Mouse (Mus musculus) E14TG2a.4 (cell line): ENCODE data around the gene Tprn.

Experiments
- CTCF ChIP-seq: conservative IDR thresholded peaks from 2 replicates; pipeline ENCODE4 v1.5.1; 2014; ENCODE audit warnings: low read length
- NANOG ChIP-seq: IDR thresholded peaks from 2 replicates; pipeline ENCODE4 v1.6.1; 2014; ENCODE audit warnings: borderline replicate concordance, low read length, mixed read lengths
- POU5F1 ChIP-seq: IDR thresholded peaks from 2 replicates; pipeline ENCODE4 v1.6.1; 2014; ENCODE audit warnings: low read length, borderline replicate concordance

GRCm38 (mm10) chr2:25290816-25291130 lies 28.4 kb downstream of the Tprn start:
- TF ChIP-seq CTCF: no peak
- no peak for TF ChIP-seq POU5F1
- TF ChIP-seq NANOG: no peak
